Mouse (Mus musculus): ENCODE measurements around the gene Ccdc158.

Gene Ccdc158

DNA sequence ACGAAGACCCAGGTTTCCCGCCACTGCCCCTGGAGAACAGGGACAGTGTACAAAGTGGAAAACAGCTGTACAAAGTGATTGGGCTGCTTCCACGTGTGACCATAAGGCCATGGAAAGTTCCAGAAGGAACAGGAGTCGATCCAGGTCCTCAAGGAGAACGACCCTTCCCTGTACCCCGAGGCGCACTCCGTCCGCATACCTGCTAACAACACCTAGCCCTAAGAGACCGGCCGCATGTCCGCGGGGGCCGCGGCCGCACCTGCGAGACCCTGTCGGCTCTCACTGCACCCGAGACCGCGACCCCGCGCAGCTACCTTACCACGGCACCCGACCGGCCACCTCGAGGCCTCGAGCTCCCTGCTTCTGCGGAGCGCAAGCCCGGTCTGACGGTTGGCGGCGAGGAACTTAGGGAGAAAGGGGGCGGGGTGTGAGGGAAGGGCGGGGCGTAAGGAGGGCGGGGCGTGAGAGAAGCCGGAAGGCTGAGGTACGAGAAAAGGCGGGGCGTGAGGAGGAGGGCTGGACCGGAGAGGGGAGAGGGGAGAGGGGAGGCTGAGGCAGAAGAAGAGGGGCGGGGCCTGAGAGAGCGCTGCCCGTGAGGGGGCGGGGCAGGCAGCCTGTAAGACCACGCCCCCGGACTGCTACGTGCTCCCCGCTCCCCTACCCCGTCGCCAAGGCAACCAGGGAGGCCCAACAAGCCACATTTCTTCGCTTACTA lies at the start of gene Ccdc158:
Ccdc158 (minus strand) TSS at position 413 of the 715 bp plus-strand sequence.
- peak; percentile 21 to 22 for DNase-seq

DNA sequence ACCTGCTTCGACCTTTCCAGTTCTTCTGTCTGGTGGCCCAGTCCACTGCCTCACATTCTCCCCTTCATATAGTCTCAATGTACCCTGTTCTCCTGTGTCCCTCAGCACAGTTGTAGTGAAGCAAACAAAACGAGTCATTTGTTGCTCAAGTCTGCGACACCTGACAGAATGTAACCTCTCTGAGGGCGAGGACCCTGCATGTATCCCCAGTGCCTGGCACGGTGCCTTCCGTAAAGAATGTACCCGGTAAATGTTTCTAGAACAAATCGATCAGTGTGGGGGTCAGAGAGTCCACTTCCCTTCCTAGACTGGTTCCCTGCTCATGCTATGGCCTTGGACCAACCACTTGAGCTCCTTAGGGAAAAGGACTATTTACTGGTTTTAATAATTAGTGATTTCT lies 46.5 kb upstream of the Ccdc158 start:
- DNase-seq, result no peak

DNA sequence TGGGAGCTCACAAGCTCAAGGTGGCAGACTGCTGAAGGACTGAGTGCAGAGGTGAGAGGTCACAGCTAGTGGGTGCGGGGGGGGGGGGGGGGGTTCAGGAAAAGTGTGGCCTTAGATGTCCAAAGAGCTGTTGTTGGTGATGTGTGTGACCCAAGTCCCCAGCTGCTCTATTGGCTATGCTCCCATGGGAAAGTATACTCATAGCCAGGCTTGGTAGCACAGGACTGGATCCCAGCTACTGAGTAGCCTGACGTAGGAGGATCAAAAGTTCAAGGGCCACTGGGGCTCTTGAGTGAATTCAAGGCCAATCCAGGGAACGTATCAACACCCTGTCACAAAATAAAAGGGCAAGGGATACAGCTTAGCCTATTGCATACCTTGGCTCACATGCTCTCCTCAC lies 43.8 kb upstream of the Ccdc158 start:
- DNase-seq, result no peak

DNA sequence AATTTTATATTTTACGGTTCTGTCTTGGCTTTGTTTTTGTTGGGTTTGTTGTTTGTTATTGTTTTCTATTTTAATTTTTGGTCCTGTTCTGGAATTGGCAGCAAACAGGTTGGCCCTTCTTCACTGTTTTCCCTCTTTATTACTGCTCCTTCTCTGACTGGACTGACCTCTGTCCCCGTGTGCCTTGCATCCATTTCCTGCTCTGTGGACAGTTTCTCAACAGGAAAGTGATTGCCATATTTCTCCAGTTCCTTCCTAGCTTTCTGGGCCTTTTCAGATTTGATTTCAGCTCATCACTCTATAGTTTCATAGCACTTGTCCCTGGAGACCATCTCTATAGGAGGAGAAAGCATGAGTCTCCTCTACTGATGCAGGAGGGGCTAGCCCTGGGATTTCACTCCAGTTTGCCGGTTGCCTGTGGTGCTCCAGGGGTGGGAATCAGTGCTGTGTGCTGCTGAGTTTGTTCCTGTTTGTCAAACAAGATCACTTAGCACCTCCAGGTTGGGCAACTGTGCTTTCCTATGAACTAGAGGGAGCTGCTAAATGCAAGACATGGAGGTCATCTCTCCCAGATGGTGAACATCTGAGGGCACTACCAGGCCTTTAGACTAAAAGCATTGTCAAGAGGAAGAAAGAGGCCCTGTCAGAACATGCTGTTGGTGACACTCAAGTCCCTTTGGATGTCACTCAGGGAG lies 42.7 kb upstream of the Ccdc158 start:
- no peak for DNase-seq

DNA sequence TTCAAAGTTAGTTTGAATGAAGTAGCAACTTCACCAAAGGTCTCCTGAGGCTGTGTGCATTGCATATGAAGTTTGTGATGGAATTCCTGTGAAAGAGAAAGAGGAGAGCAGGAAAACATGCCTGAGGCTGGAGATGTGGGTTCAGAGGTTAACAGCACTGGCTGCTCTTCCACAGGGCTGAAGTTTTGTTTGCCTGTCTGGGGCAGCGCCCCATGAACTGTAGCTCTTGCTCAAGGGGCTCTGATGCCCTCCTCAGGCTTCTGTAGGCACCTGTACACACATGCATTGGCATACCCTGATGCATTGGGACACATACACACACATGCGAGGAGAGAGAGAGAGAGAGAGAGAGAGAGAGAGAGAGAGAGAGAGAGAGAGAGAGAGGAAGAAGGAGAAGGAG lies 40.8 kb upstream of the Ccdc158 start:
- no peak for DNase-seq

DNA sequence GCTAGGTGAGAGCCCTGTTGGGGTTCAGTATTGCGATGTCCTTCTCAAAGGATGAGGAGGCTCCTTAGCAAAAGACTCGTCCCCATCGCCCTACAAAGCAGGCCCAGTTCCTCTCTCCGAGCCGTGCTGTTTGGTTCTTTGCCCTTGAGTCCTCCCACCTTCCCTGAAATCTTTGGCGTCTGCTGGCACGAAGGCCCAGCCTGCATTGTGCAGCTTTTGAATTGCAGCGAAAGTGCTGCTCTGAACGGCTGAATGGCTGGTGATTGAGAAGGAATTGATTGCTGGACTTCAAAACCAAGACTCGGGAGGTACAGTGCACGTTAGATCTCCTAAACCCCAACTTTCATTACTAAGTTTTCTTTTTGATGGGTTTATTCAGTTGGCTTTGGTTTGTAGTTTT lies 40.2 kb upstream of the Ccdc158 start:
- no peak for DNase-seq

DNA sequence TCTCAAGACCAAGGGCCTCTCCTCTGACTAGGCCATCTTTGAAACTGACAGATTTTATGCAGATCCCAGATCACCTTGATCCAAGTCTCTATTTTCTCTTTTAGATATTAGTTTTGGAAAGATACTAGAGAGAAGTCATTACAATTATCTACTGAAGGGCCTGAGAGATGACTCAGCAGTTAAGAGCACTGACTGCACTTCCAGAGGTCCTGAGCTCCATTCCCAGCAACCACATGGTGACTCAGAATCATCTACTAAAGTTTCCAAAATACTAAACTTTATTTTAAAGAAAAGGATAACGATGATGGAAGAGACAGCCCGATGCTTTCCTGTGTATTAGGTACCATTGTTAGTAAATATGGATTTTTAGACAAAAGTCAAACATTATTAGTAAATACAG lies 39.8 kb upstream of the Ccdc158 start:
- DNase-seq, result no peak

DNA sequence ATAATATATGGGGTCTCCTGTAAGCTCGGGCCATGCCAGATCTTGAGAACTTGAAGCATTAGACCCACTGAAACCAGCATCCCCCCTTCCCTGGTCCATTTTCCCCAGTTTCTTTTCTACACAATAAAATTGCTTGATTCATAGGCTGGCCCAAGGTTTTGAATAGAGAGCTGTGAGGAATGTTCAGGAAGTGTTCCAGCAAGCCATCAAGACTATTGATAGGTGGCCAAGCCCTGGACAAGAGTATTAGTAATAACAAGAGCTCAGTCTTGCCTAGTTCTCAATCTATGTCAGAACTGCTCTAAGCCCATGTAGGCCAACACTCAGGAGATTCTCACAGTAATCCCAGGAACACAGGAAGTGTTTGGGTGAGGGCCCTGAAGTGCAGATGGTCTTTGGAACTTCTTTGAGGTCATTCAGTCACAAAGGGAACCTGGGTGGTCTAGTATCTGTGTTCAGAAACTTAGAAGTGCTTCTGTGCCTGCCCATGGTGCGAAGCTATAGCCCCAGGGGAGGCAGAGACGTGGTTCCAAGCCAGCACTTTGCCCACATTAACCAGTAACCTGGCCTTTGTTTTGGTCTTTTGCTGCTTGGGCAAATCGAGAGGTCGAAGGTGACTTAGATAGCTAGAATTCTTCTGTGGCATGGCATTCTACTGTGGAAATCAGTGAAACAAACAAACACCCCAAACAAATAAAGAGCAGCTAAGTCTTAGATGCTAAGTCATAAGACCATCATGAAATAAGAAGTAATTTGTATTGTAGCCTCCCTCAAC lies 37.7 kb upstream of the Ccdc158 start:
- no peak for DNase-seq

DNA sequence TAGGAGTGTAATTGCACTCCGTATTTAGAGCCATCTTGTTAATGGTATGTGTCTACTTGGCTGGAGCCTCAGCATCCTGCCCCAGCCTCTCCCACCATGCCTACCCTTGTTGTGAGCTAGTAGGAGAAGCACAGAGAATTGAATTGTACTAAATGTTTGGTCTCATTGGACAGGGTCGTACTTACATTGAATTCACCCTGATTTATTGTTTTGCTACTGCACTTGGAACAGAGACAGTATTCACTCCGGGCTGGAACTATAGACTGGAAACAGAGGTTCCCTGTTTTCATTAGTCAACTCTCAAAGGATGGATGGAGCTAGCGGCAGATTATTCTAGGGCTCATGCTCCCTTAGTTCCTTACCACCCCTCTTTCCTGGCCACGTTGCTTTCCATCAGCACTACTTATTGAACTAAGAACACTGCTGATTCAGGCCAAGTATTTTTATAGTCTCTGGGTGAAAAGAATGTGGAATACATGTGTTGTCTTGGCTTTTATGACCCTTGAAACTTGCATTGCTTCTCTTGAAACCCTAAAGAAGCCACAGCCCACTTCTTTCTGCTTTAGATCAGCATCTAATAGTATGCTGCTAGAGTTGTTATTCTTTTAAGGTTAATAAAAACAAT lies 36.7 kb upstream of the Ccdc158 start:
- DNase-seq, result no peak

DNA sequence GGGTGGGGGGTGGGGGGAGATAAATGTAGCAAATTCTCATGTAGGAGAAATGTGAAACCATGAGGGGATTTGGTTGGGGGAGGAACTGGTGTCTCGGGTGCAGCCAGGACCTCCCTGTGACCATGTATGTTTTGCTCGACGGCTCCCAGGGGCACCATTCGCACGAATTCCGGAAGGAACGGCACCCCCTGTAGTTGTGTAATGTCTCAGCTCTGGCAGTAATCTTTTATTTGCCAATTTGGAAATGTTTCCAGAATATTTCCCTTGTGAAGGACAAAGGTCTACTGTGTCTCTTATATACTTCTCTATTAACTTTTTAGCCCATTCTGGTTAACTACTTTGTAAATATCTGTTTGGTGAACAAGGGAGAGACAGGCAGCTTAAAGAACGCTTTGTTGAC lies 35.7 kb upstream of the Ccdc158 start:
- DNase-seq, result no peak

DNA sequence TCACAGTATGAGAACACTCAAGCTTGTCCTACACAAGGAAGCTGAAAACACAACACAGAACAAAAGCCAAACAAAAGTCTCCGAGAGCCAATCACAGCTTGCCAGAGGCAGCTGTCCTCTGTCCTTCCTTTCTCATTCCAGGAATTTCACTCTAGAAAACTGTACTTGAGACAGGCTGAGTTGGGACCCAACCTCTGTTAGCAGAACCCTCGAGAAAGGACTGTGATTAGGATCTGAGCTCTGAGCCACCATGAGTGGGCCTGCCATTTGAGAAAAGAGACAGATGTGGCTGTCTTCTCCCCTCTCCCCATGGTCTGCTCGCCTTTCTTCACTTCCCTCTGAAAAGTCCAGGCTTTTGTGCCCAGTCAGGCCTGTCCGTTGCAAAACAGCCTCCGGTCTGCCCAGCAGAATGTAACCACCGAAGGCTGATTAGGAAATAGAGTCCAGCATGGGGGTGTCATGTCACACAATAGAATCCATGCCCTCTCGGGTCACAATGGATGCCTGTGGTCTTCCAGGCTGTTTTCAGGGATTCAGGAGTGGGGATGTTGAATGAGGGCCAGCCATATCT lies 32.9 kb upstream of the Ccdc158 start:
- no peak for DNase-seq

DNA sequence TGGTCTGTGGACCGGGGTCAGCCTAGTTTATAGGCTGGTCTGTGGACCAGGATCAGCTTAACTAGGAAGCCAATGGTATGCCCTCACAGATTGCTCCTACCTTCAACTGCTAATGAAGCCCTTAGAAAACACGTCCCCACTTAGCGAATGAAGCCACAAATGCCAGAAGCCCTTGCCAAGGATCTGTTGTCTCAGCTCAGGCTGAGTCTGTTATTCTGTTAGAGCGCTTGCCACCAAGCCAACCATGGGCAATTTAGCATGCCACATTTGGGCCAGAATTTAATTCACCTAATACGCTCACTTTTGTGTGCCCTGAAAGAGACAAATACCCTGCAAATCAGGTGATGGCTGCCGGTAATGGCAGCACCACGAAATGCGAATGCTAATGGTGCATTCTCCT lies 28.6 kb upstream of the Ccdc158 start:
- no peak for DNase-seq

DNA sequence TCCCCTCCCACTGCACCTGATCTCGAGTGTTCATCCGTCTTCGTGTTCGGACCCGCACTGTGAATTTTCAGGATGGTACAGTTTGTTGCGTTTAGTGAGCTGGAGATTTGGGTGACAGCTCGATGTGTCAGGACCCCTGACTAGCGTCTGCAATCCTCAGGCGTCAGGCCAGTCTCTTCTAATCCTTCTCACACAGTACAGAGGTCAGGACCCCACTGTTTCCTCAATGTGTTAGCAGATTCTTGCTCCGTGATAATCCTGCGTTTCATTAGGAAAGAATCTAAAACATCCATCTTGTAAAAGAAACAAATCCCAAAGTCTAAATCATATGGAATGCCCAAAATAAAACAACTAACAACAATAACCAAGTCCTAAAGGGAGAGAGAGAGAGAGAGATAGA lies 26.7 kb upstream of the Ccdc158 start:
- DNase-seq, result no peak

DNA sequence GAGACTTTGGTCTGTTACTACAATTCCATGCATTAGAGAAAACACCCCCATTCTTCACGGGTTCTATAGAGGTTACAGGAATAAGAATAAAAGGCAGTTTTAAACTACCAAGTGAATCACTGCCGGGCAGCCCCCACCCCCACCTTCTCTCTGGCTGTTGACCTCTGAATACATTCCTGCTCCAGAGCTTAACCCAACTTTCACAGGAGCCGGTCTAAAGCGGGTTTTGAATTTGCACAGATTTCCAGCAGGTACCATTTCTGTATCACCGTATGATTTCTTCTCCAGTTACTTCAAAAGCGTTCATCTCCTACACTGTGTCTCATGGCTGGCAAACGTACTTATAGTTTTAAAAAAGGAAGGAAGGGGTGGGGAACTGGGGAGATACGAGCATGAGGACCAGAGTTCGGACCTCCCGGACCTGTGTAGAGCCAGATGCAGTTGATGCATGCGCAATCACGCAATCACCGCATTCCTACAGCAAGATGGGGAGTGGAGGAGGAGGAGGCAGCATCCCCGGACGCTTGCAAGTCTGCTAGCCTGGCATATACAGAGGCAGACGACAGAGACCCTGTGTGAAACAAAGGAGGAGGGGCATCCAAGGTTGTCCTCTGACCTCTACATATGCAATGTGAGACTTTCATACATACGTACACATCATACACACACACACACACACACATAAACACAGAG lies 23.9 kb upstream of the Ccdc158 start:
- no peak for DNase-seq

DNA sequence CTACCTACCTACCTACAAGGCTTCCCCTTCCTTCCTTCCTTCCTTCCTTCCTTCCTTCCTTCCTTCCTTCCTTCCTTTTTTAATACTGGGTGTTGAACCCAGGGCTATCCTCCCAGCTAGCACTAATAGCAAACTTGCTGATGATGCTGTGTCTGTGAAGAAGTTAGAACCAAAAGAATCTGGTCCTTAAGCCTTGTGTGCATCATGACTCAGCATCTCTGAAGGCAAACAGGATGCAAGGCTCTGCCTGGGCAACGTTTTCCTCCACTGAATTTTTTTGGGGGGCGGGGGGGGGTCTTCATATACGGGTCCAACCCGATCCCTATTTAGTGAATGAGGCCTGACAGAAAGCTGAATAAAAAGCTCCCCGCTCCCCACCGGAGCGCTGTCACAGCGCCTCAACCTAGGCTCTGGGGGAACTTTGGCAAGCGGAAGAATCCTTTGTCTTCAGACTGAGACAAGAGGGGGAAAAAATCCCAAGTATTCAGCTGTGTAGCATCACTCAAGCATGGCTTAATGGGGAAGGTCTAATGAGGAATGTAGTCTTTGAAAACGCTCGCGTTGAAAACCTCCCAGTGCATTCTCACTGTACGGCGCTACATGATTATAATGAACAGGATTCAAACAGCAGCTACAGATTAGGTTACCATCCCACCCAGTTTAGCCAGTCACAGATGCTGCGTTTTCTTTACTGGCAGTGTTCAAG lies 23.2 kb upstream of the Ccdc158 start:
- no peak for DNase-seq

DNA sequence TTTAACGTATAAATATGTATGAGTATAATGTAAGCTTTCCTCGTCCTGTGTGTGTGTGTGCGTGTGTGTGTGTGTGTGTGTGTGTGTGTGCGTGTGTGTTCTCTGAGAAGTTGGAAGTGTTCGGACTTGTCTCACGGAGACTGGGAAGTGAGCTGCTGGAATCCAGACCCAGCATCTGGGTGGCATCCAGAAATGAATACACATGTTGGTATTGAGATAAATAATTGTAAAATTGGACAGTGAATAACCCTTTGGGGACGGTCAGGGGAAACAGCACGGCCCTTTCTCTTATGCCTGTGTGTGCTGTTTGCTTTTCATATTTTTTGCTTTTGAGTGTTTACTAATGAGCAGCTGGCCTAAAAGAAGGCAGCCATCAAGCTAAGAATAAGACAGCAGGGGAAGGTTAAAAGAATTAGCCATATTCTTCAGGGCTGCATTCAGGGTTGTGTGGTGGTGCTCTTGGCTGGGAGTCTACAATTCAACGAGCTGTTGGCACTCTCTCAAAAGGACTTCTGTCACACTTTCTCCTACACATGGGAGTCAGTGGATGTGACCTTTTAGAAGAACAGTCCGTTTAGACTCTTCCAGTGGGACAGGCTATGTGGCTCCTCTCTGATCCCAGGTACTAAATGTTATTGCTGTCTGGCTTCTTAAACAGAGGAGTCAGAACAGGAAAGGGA lies 19.4 kb upstream of the Ccdc158 start:
- no peak for DNase-seq

DNA sequence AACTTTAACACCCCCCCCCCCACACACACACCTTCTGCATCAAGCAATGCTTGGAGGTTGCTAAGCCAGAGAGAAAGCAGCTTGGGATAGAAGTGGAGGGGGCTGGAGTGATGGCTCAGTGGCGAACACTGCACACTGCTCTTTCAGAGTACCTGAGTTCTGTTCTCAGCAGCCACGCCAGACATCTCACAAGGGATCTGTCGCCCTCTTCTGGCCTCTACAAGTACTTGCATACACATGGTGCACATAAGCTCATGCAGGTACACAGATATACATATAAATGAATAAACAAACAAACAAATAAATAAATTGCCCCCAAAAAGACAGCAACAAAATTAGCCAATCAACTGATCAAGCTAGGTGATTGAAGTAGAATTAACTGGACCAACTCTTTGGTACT lies 18.7 kb upstream of the Ccdc158 start:
- no peak for DNase-seq

DNA sequence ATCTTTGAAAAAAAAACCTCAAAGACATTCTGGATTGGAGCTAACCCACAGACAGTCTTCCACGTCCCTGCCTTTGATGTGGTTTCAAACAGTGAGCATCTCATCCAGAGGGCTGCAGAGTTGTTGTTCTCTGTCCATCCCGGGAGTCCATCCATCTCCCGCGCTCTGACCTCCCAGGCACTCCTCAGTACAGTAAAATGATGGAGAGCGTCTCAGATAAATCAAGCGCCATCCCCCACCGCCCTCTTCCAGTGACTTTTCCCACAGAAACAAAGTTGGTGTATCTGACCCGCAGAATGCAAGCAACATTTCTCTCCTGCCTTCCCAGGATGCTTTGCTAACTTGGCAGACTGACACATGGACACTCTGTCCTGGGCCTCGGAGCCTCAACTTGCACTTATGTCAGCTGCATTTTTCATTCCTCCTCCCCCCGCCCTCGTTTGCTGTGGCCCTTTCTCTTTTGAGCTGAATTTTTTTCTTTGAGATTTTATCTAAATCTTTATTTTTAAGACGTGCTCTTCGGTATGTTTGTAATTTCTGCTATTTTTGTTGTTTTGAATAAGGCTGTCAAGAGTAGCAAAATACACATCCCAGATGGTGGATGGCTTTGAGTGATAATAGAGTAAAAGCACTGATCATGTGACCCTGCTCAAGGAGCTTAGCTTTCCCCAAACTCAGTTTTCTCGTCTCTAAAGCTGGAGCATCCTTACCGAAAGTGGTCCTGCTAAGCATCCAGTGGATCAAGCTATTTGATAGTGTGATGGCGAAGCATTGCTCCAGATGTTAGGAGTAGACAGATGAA lies 17.3 kb upstream of the Ccdc158 start:
- DNase-seq, result no peak

DNA sequence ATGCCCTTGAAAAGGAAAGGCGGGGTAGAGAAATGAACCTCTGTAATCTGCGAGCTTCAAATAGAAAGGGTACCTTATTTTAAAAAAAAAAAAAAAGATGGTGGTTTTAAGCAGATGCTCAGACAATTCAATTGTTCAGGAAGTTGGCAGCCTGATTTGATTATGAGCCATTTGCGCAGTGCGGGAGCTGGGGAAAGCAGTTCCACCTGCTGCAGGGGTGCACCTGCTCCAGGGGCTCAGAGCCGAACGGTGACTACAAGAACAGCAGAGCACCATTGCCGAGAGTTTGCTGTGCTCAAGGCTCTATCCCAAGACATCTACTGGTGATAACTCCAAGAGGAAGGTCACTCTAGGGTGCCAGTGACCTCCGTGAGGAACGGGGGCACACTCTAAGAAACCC lies 13.5 kb upstream of the Ccdc158 start:
- DNase-seq, result no peak

DNA sequence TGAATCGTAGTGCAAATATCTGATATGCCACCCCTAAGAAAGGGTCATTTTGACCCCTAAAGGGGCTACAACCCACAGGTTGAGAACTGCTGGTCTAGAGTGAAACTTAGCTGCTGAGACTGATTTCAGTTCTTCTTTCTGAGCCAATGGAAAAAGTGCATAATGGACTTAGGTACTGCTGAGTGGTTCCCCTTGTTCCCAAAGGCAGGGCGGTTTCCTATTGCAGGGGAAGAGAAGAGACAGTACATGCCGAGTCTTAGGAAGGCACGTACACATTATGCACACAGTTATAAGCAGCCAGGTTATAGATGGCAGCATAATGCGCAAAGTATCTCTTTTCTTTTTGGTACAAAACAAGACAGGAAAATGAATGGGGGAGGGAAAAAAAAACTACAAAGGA lies 13.1 kb upstream of the Ccdc158 start:
- no peak for DNase-seq

Data from cerebellum, adult 18-20 months (tissue).